Mouse (Mus musculus): ENCODE results near the gene Defb29. TPM values are rescaled to one million over a fixed set of nuclear protein-coding genes. Genes with fewer than 3 reads are reported as not detected.

The Defb29 gene
- polyA plus RNA-seq, 1 experiment from 2014 or later: not detected

DNA sequence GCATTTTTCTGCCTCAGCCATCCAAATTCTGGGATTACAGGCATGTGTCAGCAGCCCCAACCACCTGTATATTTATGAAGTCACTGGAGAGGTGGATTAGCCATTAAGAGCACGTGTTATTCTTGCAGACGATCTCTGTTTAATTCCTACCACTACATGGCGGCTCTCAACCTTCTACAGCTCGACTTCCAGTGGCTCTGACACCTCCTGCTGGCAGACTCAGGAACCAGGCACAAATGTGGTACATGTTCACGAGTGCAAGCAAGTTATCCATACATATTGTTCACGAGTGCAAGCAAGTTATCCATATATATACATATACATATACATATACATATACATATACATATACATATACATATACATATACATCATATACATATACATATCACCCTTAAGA lies 46.7 kb downstream of the Defb29 start:
- H3K27ac ChIP-seq: no peak overlapping the region
- H3K4me2 ChIP-seq (replicated peaks): no peak overlapping the region
- no peaks in the 10 kb centered on the region for H3K27me3 ChIP-seq
- H3K4me1 ChIP-seq: no peaks in the 10 kb centered on the region
- WGBS: 73% methylated on average over 6 of the region's 6 CpGs
- no peaks in the 10 kb centered on the region for H3K36me3 ChIP-seq
- H3K4me3 ChIP-seq: no peak overlapping the region
- ATAC-seq (ENCODE audit: low FRiP score): no peak
- no peaks in the 10 kb centered on the region for H3K9me3 ChIP-seq (replicated peaks)
- H3K9ac ChIP-seq: no peak overlapping the region

DNA sequence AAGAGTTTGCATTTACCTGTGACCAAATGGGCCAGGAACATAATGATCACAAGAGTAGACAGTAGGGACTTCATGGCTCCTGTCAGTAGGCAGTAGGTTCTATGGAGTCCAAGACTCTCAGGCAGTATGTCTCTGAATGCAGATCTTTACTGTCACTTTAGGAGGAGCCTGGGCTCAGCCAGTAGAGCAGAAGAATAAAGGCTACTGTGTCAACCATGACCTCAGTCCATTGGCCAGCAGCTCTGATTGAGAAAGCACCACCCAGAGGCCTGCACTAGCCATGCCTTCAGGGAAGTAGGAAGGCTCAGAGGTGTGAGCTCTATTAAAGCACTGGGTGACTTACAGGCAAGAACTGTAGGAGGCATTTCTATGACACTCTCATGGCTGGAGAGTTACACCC lies 49.9 kb downstream of the Defb29 start, which contains the start of gene Defb22:
TSS of gene Defb22 (minus strand) at position 101 of the 400 bp plus-strand sequence.
- Histone ChIP-seq H3K9me3 (replicated peaks) (no peaks in the 10 kb centered on the region), H3K4me1 (no peaks in the 10 kb centered on the region), H3K36me3 (no peaks in the 10 kb centered on the region), H3K4me3 (no peak within 1 kb of the TSS), H3K4me2 (replicated peaks) (no peak within 1 kb of the TSS), H3K9ac (no peak within 1 kb of the TSS), H3K27me3 (no peaks in the 10 kb centered on the region), H3K27ac (no peak within 1 kb of the TSS)
- no peak for ATAC-seq (ENCODE audit: low FRiP score)

Other genes starting within 250 kb of the Defb29 start
- 41.5 and 43.5 TPM in 2 replicates for gene Tbc1d20, start 246.3 kb downstream of the Defb29 start, polyA plus RNA-seq (2016; fragmentation: Nextera tagmentation; extraction: Ambion mirVana)
- gene Rbck1, start 207.4 kb downstream of the Defb29 start, polyA plus RNA-seq (2016; fragmentation: Nextera tagmentation; extraction: Ambion mirVana): 91.5 and 91.9 TPM in 2 replicates
- 3.0 and 3.5 TPM in 2 replicates for gene Trib3, start 196.1 kb downstream of the Defb29 start, polyA plus RNA-seq (2016; fragmentation: Nextera tagmentation; extraction: Ambion mirVana)
- 14.4 and 15.0 TPM in 2 replicates for gene Nrsn2, start 163.5 kb downstream of the Defb29 start, polyA plus RNA-seq (2016; fragmentation: Nextera tagmentation; extraction: Ambion mirVana)
- 19.5 and 19.6 TPM in 2 replicates for gene Sox12, start 142.0 kb downstream of the Defb29 start, polyA plus RNA-seq (2016; fragmentation: Nextera tagmentation; extraction: Ambion mirVana)
- gene Zcchc3, start 125.1 kb downstream of the Defb29 start, polyA plus RNA-seq (2016; fragmentation: Nextera tagmentation; extraction: Ambion mirVana): 50.7 and 54.5 TPM in 2 replicates
- gene 6820408C15Rik, start 124.5 kb downstream of the Defb29 start, polyA plus RNA-seq (2016; fragmentation: Nextera tagmentation; extraction: Ambion mirVana): 2.0 and 3.6 TPM in 2 replicates
- not detected in 2 replicates for gene Defb23, start 75.5 kb downstream of the Defb29 start, polyA plus RNA-seq (2016; fragmentation: Nextera tagmentation; extraction: Ambion mirVana)
- gene Defb20, start 63.0 kb downstream of the Defb29 start, polyA plus RNA-seq (2016; fragmentation: Nextera tagmentation; extraction: Ambion mirVana): not detected in 2 replicates
- gene Defb22, start 50.0 kb downstream of the Defb29 start, polyA plus RNA-seq (2016; fragmentation: Nextera tagmentation; extraction: Ambion mirVana): not detected in 2 replicates
- gene Defb26, start 28.4 kb downstream of the Defb29 start, polyA plus RNA-seq (2016; fragmentation: Nextera tagmentation; extraction: Ambion mirVana): not detected in 2 replicates
- not detected in 2 replicates for gene Defb28, start 21.8 kb downstream of the Defb29 start, polyA plus RNA-seq (2016; fragmentation: Nextera tagmentation; extraction: Ambion mirVana)
- not detected in 2 replicates for gene Gm17416, start 29.2 kb upstream of the Defb29 start, polyA plus RNA-seq (2016; fragmentation: Nextera tagmentation; extraction: Ambion mirVana)
- not detected in 2 replicates for gene Defb21, start 32.6 kb upstream of the Defb29 start, polyA plus RNA-seq (2016; fragmentation: Nextera tagmentation; extraction: Ambion mirVana)
- gene Defb19, start 40.2 kb upstream of the Defb29 start, polyA plus RNA-seq (2016; fragmentation: Nextera tagmentation; extraction: Ambion mirVana): not detected in 2 replicates
- not detected in 2 replicates for gene Defb45, start 59.3 kb upstream of the Defb29 start, polyA plus RNA-seq (2016; fragmentation: Nextera tagmentation; extraction: Ambion mirVana)
- gene Defb36, start 64.2 kb upstream of the Defb29 start, polyA plus RNA-seq (2016; fragmentation: Nextera tagmentation; extraction: Ambion mirVana): not detected in 2 replicates
- not detected in 2 replicates for gene Defb25, start 83.0 kb upstream of the Defb29 start, polyA plus RNA-seq (2016; fragmentation: Nextera tagmentation; extraction: Ambion mirVana)
- 0.72 and 0.82 TPM in 2 replicates for gene Rem1, start 86.9 kb upstream of the Defb29 start, polyA plus RNA-seq (2016; fragmentation: Nextera tagmentation; extraction: Ambion mirVana)
- gene H13, start 129.4 kb upstream of the Defb29 start, polyA plus RNA-seq (2016; fragmentation: Nextera tagmentation; extraction: Ambion mirVana): 153 and 157 TPM in 2 replicates
- 34.9 and 40.5 TPM in 2 replicates for gene Mcts2, start 146.9 kb upstream of the Defb29 start, polyA plus RNA-seq (2016; fragmentation: Nextera tagmentation; extraction: Ambion mirVana)
- 157 and 159 TPM in 2 replicates for gene Id1, start 196.2 kb upstream of the Defb29 start, polyA plus RNA-seq (2016; fragmentation: Nextera tagmentation; extraction: Ambion mirVana)
- gene Cox4i2, start 214.1 kb upstream of the Defb29 start, polyA plus RNA-seq (2016; fragmentation: Nextera tagmentation; extraction: Ambion mirVana): 5.0 and 5.3 TPM in 2 replicates